Mouse (Mus musculus): Measurements from ENCODE around the gene Ptrh2. TPM values are rescaled to one million over a fixed set of nuclear protein-coding genes. Genes with fewer than 3 reads are reported as not detected.
A peak's percentile ranks its signal among the peaks of the same experiment; 100 is the strongest.

Ptrh2 gene
- total and polyA plus RNA-seq, 3 experiments = 29.8 to 54.5 (median 34.7) TPM

DNA sequence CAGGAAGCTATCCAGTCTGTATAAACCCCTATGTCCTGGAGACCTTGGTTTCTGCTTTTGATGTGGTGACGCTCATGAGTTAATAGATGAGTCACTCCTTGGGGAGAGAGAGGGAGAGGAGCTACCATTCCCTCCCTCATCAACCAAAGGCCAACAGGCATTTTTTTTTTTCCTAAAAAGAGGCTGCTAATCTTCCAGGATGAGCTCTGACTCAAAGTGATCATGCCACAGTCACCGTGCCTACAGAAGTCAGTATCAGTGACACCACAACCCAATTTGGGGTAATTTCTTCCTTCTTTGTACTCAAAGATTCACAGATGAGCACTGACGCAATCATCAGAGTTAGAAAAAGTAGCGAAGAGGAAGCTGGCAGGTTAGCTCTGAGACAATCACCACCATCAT is 31.2 kb upstream of the Ptrh2 start (continued):
- TF ChIP-seq JUN (IDR thresholded peaks at IDR 0.05; ENCODE audit: insufficient read depth, low read depth, low read length) (peak; percentile 71), USF2 (conservative IDR thresholded peaks at IDR 0.05; ENCODE audit: low read depth, low read length) (no peak), NRF1 (IDR thresholded peaks at IDR 0.05; ENCODE audit: low read depth, low read length) (no peak), HCFC1 (IDR thresholded peaks at IDR 0.05; ENCODE audit: low read depth, low read length) (no peak), ZNF384 (IDR thresholded peaks at IDR 0.05; ENCODE audit: low read depth, low read length) (peak; percentile 91)

DNA sequence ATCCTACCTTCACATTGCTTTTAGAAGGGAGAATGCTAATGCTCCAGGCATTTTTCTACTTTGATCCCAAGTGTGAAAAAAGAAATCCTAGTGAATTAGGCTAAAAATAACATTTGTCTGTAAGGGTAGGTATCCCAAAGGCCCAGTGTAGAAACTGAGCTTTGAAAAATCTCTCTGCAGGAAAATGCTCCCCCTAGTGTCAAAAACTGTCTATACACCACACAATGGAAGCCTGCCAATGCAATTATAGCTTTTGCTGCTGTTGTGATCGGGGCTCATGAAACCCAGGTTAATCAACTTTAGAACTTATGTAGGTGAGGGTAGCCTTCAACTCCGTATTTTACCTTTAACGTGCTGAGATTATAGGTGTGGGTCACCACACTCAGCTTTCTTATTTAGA is 30.3 kb upstream of the Ptrh2 start:
- peak overlapping the region; percentile 99 for H3K9ac ChIP-seq (ENCODE audit: insufficient read depth, low read depth)
- DNase-seq (ENCODE audit: extremely low read depth) = peak; percentile 89
- TF ChIP-seq CTCF (conservative IDR thresholded peaks at IDR 0.05 in 1 of 2, IDR thresholded peaks at IDR 0.05 in 1 of 2; ENCODE audit: low read depth in 2 of 2, low read length in 2 of 2) (peak; percentile 96 to 97), MEF2A (IDR thresholded peaks at IDR 0.05; ENCODE audit: borderline replicate concordance, low read depth, low read length) (peak; percentile 91), HCFC1 (IDR thresholded peaks at IDR 0.05; ENCODE audit: low read depth, low read length) (no peak), GABPA (IDR thresholded peaks at IDR 0.05; ENCODE audit: insufficient replicate concordance, low read depth, low read length) (no peak), MYC (IDR thresholded peaks at IDR 0.05; ENCODE audit: low read depth, low read length) (0 out of 2 replicates have a peak, but pooled peaks have one; percentile 42), JUND (conservative IDR thresholded peaks at IDR 0.05; ENCODE audit: low read depth, low read length) (peak; percentile 73), ZC3H11A (IDR thresholded peaks at IDR 0.05; ENCODE audit: low read depth, low read length) (peak; percentile 89), ETS1 (conservative IDR thresholded peaks at IDR 0.05; ENCODE audit: low read depth, low read length) (no peak; the same call in 1 of the 2 replicates), IRF4 (IDR thresholded peaks at IDR 0.05; ENCODE audit: low read depth, low read length) (peak; percentile 51; the same call in 1 of the 2 replicates), RAD21 (IDR thresholded peaks at IDR 0.05; ENCODE audit: low read depth, low read length) (peak; percentile 98), SMC3 (IDR thresholded peaks at IDR 0.05; ENCODE audit: low read depth, low read length) (peak; percentile 98), BHLHE40 (IDR thresholded peaks at IDR 0.05; ENCODE audit: low read depth, low read length) (0 out of 2 replicates have a peak, but pooled peaks have one; percentile 40)
- H3K27me3 ChIP-seq (replicated peaks) = no peaks in the 10 kb centered on the region
- H3K4me2 ChIP-seq (ENCODE audit: insufficient read depth, low read depth, poor library complexity, severe bottlenecking) = peak overlapping the region; percentile 5; the same call in 1 of the 2 replicates
- peaks cover 2 to 20% of the 10 kb centered on the region in 2 experiments for H3K36me3 ChIP-seq (replicated peaks in 1 of 2; ENCODE audit: control insufficient read depth in 1 of 2, insufficient read depth in 1 of 2, low read length in 1 of 2)
- H3K4me3 ChIP-seq (replicated peaks in 1 of 3; ENCODE audit: low read depth in 2 of 3, low read length in 2 of 3, poor library complexity in 1 of 3) = no peak overlapping the region
- peaks cover 5% of the 10 kb centered on the region for H3K79me2 ChIP-seq (replicated peaks; ENCODE audit: control insufficient read depth, extremely low read depth, insufficient read depth, poor library complexity, severe bottlenecking)
- no peak overlapping the region; the same call in 1 of the 2 replicates for H3K27ac ChIP-seq (ENCODE audit: insufficient read depth, low read depth)
- H3K4me1 ChIP-seq (ENCODE audit: control insufficient read depth in 1 of 2, insufficient read depth in 2 of 2) = peaks cover 15 to 76% of the 10 kb centered on the region in 2 experiments; a peak in 3 of 4 replicates
- no peaks in the 10 kb centered on the region for H3K9me3 ChIP-seq (replicated peaks; ENCODE audit: low read length)
- in situ Hi-C loops (cut with MboI; ENCODE audit: low pct_ligation_motif_present, low pct_unique_long_range_greater_than_20kb, low sequenced_read_pairs) = loop anchor here (5.0 to 10.0 kb wide), 2 partner anchors 76 to 351 kb away; no protein-coding TSS in a partner anchor
- dilution Hi-C loops (cut with MboI; ENCODE audit: extremely low pct_ligation_motif_present, extremely low pct_unique_long_range_greater_than_20kb, low sequenced_read_pairs) = no loop called here

DNA sequence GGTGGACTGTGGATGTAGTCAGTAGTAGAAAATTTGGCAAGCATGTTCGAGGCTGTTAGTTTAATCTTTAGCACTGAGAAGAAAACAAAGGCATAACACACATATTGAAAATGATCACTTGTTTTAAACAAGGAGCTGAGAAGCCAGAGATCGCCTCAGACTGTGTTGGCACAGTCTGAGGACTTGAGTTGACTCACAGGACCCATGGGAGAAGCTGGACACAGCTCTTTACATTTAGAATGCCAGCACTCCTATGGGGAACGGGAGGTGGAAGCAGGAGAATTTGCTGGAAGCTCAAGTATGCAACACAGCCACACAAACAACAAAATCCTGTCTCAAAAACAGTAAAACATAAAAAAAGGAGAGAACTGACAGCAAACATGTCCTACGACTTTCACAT is 29.7 kb upstream of the Ptrh2 start:
- peaks cover 12 to 69% of the 10 kb centered on the region in 2 experiments; a peak in 3 of 4 replicates for H3K4me1 ChIP-seq (ENCODE audit: control insufficient read depth in 1 of 2, insufficient read depth in 2 of 2)
- H3K9me3 ChIP-seq (replicated peaks; ENCODE audit: low read length) = no peaks in the 10 kb centered on the region
- H3K4me3 ChIP-seq (replicated peaks in 1 of 3; ENCODE audit: low read depth in 2 of 3, low read length in 2 of 3, poor library complexity in 1 of 3) = no peak overlapping the region
- peaks cover 4% of the 10 kb centered on the region for H3K79me2 ChIP-seq (replicated peaks; ENCODE audit: control insufficient read depth, extremely low read depth, insufficient read depth, poor library complexity, severe bottlenecking)
- in situ Hi-C loops (cut with MboI; ENCODE audit: low pct_ligation_motif_present, low pct_unique_long_range_greater_than_20kb, low sequenced_read_pairs) (loop anchor here (5.0 to 10.0 kb wide), 2 partner anchors 77 to 351 kb away; no protein-coding TSS in a partner anchor), dilution Hi-C loops (cut with MboI; ENCODE audit: extremely low pct_ligation_motif_present, extremely low pct_unique_long_range_greater_than_20kb, low sequenced_read_pairs) (no loop called here)
- TF ChIP-seq NELFE (IDR thresholded peaks at IDR 0.05; ENCODE audit: low read depth, low read length) (no peak), JUN (IDR thresholded peaks at IDR 0.05; ENCODE audit: insufficient read depth, low read depth, low read length) (no peak), BHLHE40 (IDR thresholded peaks at IDR 0.05; ENCODE audit: low read depth, low read length) (no peak), ZKSCAN1 (IDR thresholded peaks at IDR 0.05; ENCODE audit: borderline replicate concordance, low read depth, low read length) (no peak)
- no peaks in the 10 kb centered on the region for H3K27me3 ChIP-seq (replicated peaks)
- peaks cover 2 to 26% of the 10 kb centered on the region in 2 experiments for H3K36me3 ChIP-seq (replicated peaks in 1 of 2; ENCODE audit: control insufficient read depth in 1 of 2, insufficient read depth in 1 of 2, low read length in 1 of 2)
- peak overlapping the region; percentile 3; the same call in 1 of the 2 replicates for H3K4me2 ChIP-seq (ENCODE audit: insufficient read depth, low read depth, poor library complexity, severe bottlenecking)
- H3K9ac ChIP-seq (ENCODE audit: insufficient read depth, low read depth) = peak overlapping the region; percentile 16
- DNase-seq (ENCODE audit: extremely low read depth) = no peak
- H3K27ac ChIP-seq (ENCODE audit: insufficient read depth, low read depth) = no peak overlapping the region; the same call in 1 of the 2 replicates

Measured in CH12.LX (cell line).